Mouse (Mus musculus) gonadal fat pad, adult 2 months (tissue): ENCODE measurements at regions not wholly inside any gene's neighbourhood (a gene's known extent, or its start where the extent isn't known, plus 50 kb on each side); places are given as distances from the start of the nearest gene placed in this dataset.

ENCODE experiments used
- DNase-seq: peaks from one replicate; pipeline ENCODE4 v3.0.0-alpha.2; 2012; ENCODE audit warnings: low read depth

DNA sequence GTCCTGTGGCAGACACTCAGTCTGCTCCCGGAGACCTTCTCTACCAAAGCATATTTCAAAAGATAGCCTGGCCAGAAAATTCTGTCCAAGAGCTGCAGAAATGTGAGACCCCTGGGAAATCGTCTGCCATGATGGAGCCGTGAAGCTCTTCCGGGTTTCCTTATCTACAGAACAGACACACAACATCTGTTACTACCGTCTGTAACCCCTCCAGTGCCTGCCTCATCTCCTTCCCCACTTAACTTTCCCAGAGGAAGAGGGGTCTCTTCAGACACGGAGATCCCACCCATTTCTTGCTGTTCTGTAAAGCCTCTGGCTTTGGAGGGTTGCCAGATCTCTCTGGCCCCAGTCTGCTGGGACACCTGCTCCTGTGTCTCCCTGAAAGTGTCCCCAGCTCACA is 156.2 kb upstream of the Kcnab2 start:
- DNase-seq, result no peak

DNA sequence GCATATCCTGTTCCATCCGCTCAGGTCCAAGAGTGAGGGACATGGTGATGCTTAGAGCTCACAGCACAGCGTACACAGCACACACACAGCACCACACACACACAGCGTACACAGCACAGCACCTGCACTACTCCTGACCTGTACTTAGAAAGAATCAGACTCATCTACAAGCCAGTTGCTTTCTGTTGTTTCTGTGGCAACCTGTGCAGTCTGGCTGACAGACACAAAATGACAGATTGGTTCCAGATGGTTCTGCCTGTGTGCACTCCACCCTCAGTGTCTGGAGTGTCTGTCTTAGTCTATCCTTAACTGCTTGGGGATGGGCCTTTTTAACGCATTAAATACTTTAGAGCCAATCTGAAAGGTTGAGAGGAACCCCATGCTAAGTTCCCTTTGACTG is 150.4 kb upstream of the Kcnab2 start:
- no peak for DNase-seq

- no peak for DNase-seq
These were observed 147.6 kb upstream of the Kcnab2 start for GRCm38 (mm10) chr4:152625032-152626003.

DNA sequence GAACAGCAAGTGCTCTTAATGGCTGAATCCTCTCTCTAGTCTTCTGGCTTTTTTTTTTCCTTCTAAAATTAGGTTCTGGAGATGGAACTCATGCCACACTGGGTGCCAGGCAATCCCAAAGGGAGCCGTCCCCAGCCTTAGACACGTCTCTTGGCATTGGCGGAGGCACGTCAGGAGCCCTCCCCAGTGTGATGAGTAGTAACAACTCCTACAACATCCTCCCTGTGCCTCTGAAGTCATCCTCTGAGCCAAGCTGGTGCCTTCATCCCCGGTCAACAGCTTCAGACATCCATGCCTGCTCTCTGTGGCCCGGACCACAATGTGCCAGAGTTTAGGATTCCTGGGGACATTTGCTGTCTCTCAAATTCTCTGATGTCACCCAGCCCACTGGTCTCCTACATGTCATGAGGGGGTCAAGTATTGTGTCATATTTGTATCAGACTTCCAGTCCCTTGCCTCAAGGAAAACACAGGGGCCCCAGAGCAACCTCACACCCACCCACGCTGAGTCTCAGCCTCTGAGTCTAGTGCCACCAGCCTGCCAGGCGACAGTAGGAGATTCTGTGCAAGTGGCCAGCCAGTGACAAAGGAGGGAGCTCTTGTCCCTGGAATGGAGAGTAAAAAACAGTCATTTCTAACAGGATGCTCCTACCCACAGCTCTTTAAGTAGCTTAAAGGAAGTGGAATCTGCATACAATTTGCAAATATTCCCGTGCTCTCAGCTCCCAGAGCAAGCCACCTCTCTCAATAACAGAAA is 144.5 kb upstream of the Kcnab2 start:
- DNase-seq, result no peak

DNA sequence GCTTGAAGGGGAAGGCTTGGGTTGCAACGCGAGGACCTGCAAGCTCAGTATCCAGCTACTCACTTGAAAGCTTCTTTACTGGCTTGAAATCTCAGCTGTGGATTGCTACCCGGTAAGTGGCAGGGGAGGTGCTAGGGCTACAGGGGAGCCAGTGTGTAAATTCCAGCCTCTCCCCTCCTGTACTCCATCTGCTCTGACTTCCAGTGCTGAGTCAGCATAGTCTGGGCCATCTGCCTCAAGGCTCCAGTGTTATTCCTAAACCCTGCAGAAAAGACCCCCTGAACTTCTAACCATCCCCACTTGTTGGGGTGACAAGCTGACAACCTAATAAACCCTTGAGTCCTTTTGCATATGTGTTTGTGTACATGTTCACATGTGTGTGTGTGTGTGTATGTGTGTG is 140.0 kb upstream of the Kcnab2 start:
- DNase-seq, result no peak

DNA sequence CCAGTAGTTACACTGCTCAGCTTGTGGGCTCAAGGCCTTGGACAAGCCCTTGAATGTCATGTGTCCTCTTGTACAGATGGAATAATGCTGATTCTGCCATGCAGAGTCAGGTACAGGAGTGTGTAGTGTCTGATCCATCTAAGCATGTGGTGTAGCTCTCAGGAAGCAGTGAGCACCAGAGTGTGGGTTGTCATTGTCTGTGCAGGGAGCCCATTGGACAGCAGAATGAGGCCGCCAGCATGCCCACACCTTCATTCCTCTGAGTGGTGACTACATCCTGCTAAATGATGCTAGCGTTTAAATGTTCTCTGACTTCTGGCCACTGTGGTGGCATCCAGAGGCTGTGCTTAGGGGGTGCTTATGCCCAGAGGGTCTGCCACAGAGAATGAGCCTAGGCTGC is 137.5 kb upstream of the Kcnab2 start:
- DNase-seq, result no peak

- DNase-seq, result no peak
These were observed 136.9 kb upstream of the Kcnab2 start for GRCm38 (mm10) chr4:152614356-152615100.
